Mouse (Mus musculus) monocyte, adult 5-6 weeks (primary cell): ENCODE data around the gene Cisd3. TPM values are rescaled to one million over a fixed set of nuclear protein-coding genes. Genes with fewer than 3 reads are reported as not detected.

Experiments
- ATAC-seq: fragments of 153-309, 156-312 bp; replicated peaks from 2 replicates; pipeline ENCODE4 v1.8.0; 2017; ENCODE audit warnings: mild to moderate bottlenecking; ENCODE audit not compliant: low TSS enrichment, insufficient number of reproducible peaks, severe bottlenecking, poor library complexity, low FRiP score
- total RNA-seq: library from RNA; stranded (forward); fragments of 200-1000, 200-491, 200-594 nt; gene quantifications from 3 replicates; pipeline ENCODE4 v1.2.3, GENCODE M21; 2017

Gene Cisd3
- total RNA-seq, 1 experiment from 2014 or later: 5.8 TPM

- ATAC-seq: no peak
Observed at GRCm38 (mm10) chr11:97678301-97678700, 7.3 kb upstream of the Cisd3 start.

GRCm38 (mm10) chr11:97680430-97680829 is 5.2 kb upstream of the Cisd3 start:
- no peak for ATAC-seq

- no peak for ATAC-seq
Observed at GRCm38 (mm10) chr11:97682504-97683055, 3.0 kb upstream of the Cisd3 start.

- ATAC-seq: peak; percentile 59
Observed at GRCm38 (mm10) chr11:97684063-97684680, 1.5 kb upstream of the Cisd3 start.

- no peak for ATAC-seq
Observed at GRCm38 (mm10) chr11:97684766-97685165, 860 bp upstream of the Cisd3 start.

GRCm38 (mm10) chr11:97686322-97686908 is 789 bp downstream of the Cisd3 start:
- no peak for ATAC-seq

GRCm38 (mm10) chr11:97687061-97687460 is 1.4 kb downstream of the Cisd3 start:
- ATAC-seq: no peak

- no peak for ATAC-seq
Observed at GRCm38 (mm10) chr11:97689861-97690260, 4.2 kb downstream of the Cisd3 start.

GRCm38 (mm10) chr11:97694435-97694834 is 8.8 kb downstream of the Cisd3 start:
- ATAC-seq: no peak

GRCm38 (mm10) chr11:97694921-97695711 is 9.5 kb downstream of the Cisd3 start:
- no peak for ATAC-seq

GRCm38 (mm10) chr11:97695712-97696401 is 10.2 kb downstream of the Cisd3 start:
- ATAC-seq: no peak

- no peak for ATAC-seq
Observed at GRCm38 (mm10) chr11:97696669-97697068, 11.0 kb downstream of the Cisd3 start.

GRCm38 (mm10) chr11:97697199-97697890 is 11.7 kb downstream of the Cisd3 start:
- ATAC-seq: no peak

- ATAC-seq: no peak
Observed at GRCm38 (mm10) chr11:97697891-97698529, 12.4 kb downstream of the Cisd3 start.

- no peak for ATAC-seq
Observed at GRCm38 (mm10) chr11:97698741-97699611, 13.3 kb downstream of the Cisd3 start.

- no peak for ATAC-seq
Observed at GRCm38 (mm10) chr11:97699626-97700002, 14.0 kb downstream of the Cisd3 start.

GRCm38 (mm10) chr11:97700003-97700745 is 14.5 kb downstream of the Cisd3 start, which contains the start of gene Pcgf2:
Gene Pcgf2 (minus strand): TSS chr11:97700497.
- ATAC-seq: no peak
